Mouse (Mus musculus): Measurements from ENCODE around the gene Gimap8. TPM values are rescaled to one million over a fixed set of nuclear protein-coding genes. Genes with fewer than 3 reads are reported as not detected.

Gimap8 gene
- polyA plus RNA-seq, 1 experiment from 2014 or later, result 0.44 TPM

- Histone ChIP-seq H3K9me3 (replicated peaks) (no peaks in the 10 kb centered on the region), H3K4me1 (0 out of 2 replicates have a peak, but pooled peaks cover 5% of the 10 kb centered on the region), H3K36me3 (no peaks in the 10 kb centered on the region), H3K27me3 (ENCODE audit: low read depth, poor library complexity, severe bottlenecking) (no peaks in the 10 kb centered on the region), H3K27ac (replicated peaks) (no peak overlapping the region), H3K4me3 (no peak overlapping the region)
- WGBS, result 67% methylated on average over 5 of the region's 5 CpGs
- DNase-seq (ENCODE audit: low spot score), result no peak
These were observed 55.6 kb downstream of the Gimap8 start for GRCm38 (mm10) chr6:48702601-48703000.

- Histone ChIP-seq H3K27me3 (ENCODE audit: low read depth, poor library complexity, severe bottlenecking) (no peaks in the 10 kb centered on the region), H3K9me3 (replicated peaks) (no peaks in the 10 kb centered on the region), H3K36me3 (no peaks in the 10 kb centered on the region), H3K4me3 (no peak overlapping the region), H3K4me1 (0 out of 2 replicates have a peak, but pooled peaks cover 5% of the 10 kb centered on the region), H3K27ac (replicated peaks) (no peak overlapping the region)
- no peak for DNase-seq (ENCODE audit: low spot score)
These were observed 57.1 kb downstream of the Gimap8 start for GRCm38 (mm10) chr6:48704146-48704545.

GRCm38 (mm10) chr6:48706130-48706529 lies 59.1 kb downstream of the Gimap8 start:
- 44% methylated on average over 3 of the region's 3 CpGs for WGBS
- Histone ChIP-seq H3K9me3 (replicated peaks) (no peaks in the 10 kb centered on the region), H3K4me3 (no peak overlapping the region), H3K4me1 (0 out of 2 replicates have a peak, but pooled peaks cover 5% of the 10 kb centered on the region), H3K27ac (replicated peaks) (no peak overlapping the region), H3K36me3 (no peaks in the 10 kb centered on the region), H3K27me3 (ENCODE audit: low read depth, poor library complexity, severe bottlenecking) (no peaks in the 10 kb centered on the region)
- no peak for DNase-seq (ENCODE audit: low spot score)

Other genes with a start within 250 kb of the Gimap8 start
- gene Zfp467, start 201.4 kb upstream of the Gimap8 start, polyA plus RNA-seq (2016; fragmentation: Nextera tagmentation; extraction: Ambion mirVana), result 10.1 and 13.6 TPM in 2 replicates
- gene Sspo, start 199.0 kb upstream of the Gimap8 start, polyA plus RNA-seq (2016; fragmentation: Nextera tagmentation; extraction: Ambion mirVana), result 0.07 and 0.21 TPM in 2 replicates
- gene Atp6v0e2, start 109.6 kb upstream of the Gimap8 start, polyA plus RNA-seq (2016; fragmentation: Nextera tagmentation; extraction: Ambion mirVana), result 59.0 and 71.9 TPM in 2 replicates
- 17.1 and 21.8 TPM in 2 replicates for gene Lrrc61, start 92.4 kb upstream of the Gimap8 start, polyA plus RNA-seq (2016; fragmentation: Nextera tagmentation; extraction: Ambion mirVana)
- gene Rarres2, start 74.4 kb upstream of the Gimap8 start, polyA plus RNA-seq (2016; fragmentation: Nextera tagmentation; extraction: Ambion mirVana), result 0.51 and 1.3 TPM in 2 replicates
- gene Gm45021, start 57.6 kb upstream of the Gimap8 start, polyA plus RNA-seq (2016; fragmentation: Nextera tagmentation; extraction: Ambion mirVana), result not detected in 2 replicates
- 58.9 and 59.4 TPM in 2 replicates for gene Repin1, start 53.4 kb upstream of the Gimap8 start, polyA plus RNA-seq (2016; fragmentation: Nextera tagmentation; extraction: Ambion mirVana)
- gene Gm44965, start 53.3 kb upstream of the Gimap8 start, polyA plus RNA-seq (2016; fragmentation: Nextera tagmentation; extraction: Ambion mirVana), result 0.39 and 0.50 TPM in 2 replicates
- gene Zfp775, start 45.2 kb upstream of the Gimap8 start, polyA plus RNA-seq (2016; fragmentation: Nextera tagmentation; extraction: Ambion mirVana), result 10.3 and 11.4 TPM in 2 replicates
- gene AI854703, start 20.5 kb upstream of the Gimap8 start, polyA plus RNA-seq (2016; fragmentation: Nextera tagmentation; extraction: Ambion mirVana), result 0.89 TPM in 2 replicates
- 2.6 and 3.9 TPM in 2 replicates for gene Gimap9, start 28.9 kb downstream of the Gimap8 start, polyA plus RNA-seq (2016; fragmentation: Nextera tagmentation; extraction: Ambion mirVana)
- gene Gimap4, start 37.3 kb downstream of the Gimap8 start, polyA plus RNA-seq (2016; fragmentation: Nextera tagmentation; extraction: Ambion mirVana), result 5.2 and 5.6 TPM in 2 replicates
- 6.7 and 8.4 TPM in 2 replicates for gene Gimap6, start 61.0 kb downstream of the Gimap8 start, polyA plus RNA-seq (2016; fragmentation: Nextera tagmentation; extraction: Ambion mirVana)
- gene Gm28053, start 71.4 kb downstream of the Gimap8 start, polyA plus RNA-seq (2016; fragmentation: Nextera tagmentation; extraction: Ambion mirVana), result 0.49 and 1.2 TPM in 2 replicates
- gene Gimap7, start 71.4 kb downstream of the Gimap8 start, polyA plus RNA-seq (2016; fragmentation: Nextera tagmentation; extraction: Ambion mirVana), result not detected in 2 replicates
- gene Gimap1, start 91.8 kb downstream of the Gimap8 start, polyA plus RNA-seq (2016; fragmentation: Nextera tagmentation; extraction: Ambion mirVana), result 4.6 and 5.7 TPM in 2 replicates
- gene Gimap5, start 99.0 kb downstream of the Gimap8 start, polyA plus RNA-seq (2016; fragmentation: Nextera tagmentation; extraction: Ambion mirVana), result 0.96 and 1.0 TPM in 2 replicates
- not detected in 2 replicates for gene Gimap3, start 123.6 kb downstream of the Gimap8 start, polyA plus RNA-seq (2016; fragmentation: Nextera tagmentation; extraction: Ambion mirVana)
- gene Tmem176a, start 193.7 kb downstream of the Gimap8 start, polyA plus RNA-seq (2016; fragmentation: Nextera tagmentation; extraction: Ambion mirVana), result 10.9 and 14.4 TPM in 2 replicates
- gene Tmem176b, start 194.3 kb downstream of the Gimap8 start, polyA plus RNA-seq (2016; fragmentation: Nextera tagmentation; extraction: Ambion mirVana), result 24.0 and 46.1 TPM in 2 replicates
- not detected in 2 replicates for gene Aoc1, start 225.7 kb downstream of the Gimap8 start, polyA plus RNA-seq (2016; fragmentation: Nextera tagmentation; extraction: Ambion mirVana)

Data from midbrain, embryonic 10.5 days (tissue).